ENCODE assay signal across 20 mouse cellular contexts in the genomic region with DNA sequence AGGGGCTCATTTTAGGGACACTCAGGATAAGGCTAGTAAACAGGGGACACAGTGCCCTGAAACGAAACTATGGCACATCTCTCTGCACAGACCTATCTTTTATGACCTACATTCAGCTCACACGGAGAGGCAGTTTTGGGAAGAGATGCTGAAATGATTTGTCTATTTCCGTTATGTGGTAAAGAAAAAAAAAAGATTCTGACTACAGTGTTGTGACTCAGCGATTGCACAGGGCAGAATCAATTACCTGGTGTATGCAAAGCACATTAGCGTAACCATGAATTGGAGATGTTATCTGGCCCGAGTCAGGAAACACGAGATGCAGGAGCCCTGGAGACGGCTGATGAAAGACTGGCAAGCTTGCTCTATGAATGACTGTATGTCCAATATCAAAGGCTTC. TPM values are rescaled to one million over a fixed set of nuclear protein-coding genes. Genes with fewer than 3 reads are reported as not detected.
DNase-seq lines count a peak whose midpoint lies in the region; ATAC-seq and TF ChIP-seq lines count a peak whose summit lies in the region.
"Had no signal": no experiment of that assay in that cellular context is flagged by ENCODE, and none has a peak within 500 bp of the region (broad histone marks: within the 10 kb centered on the region; RNA-seq: fewer than 3 reads in every experiment).

No protein-coding gene starts in this region.

- 0 out of 2 replicates have a peak, but pooled peaks cover 4% of the 10 kb centered on the region for H3K36me3 ChIP-seq in kidney, postnatal 0 days (ENCODE audit: insufficient read depth, low read length)
- no peaks in the 10 kb centered on the region; the same call in 1 of the 2 replicates for H3K36me3 ChIP-seq in kidney, adult 2 months (ENCODE audit: control insufficient read depth, insufficient read depth, low read length)
- no peaks in the 10 kb centered on the region for H3K36me3 ChIP-seq in ES-E14 (ENCODE audit: control insufficient read depth, insufficient read depth, low read length, poor library complexity, severe bottlenecking)
- H3K36me3 ChIP-seq in embryonic facial prominence, embryonic 10.5 days (replicated peaks) = peaks cover 22% of the 10 kb centered on the region
- H3K36me3 ChIP-seq: liver, embryonic 15.5 days had no signal

- in situ Hi-C loops in ES-E14 (cut with MboI; ENCODE audit: low sequenced_read_pairs in 2 of 2, unreplicated experiment in 2 of 2) = no loop called here

- H3K27ac ChIP-seq in kidney, postnatal 0 days = no peak overlapping the region
- no peak overlapping the region for H3K27ac ChIP-seq in kidney, adult 2 months (ENCODE audit: insufficient read depth, low read depth, low read length)
- no peak overlapping the region for H3K27ac ChIP-seq in ES-E14 (ENCODE audit: insufficient read depth, low read depth, low read length, poor library complexity, severe bottlenecking)
- no peak overlapping the region for H3K27ac ChIP-seq in embryonic facial prominence, embryonic 10.5 days (replicated peaks)
- H3K27ac ChIP-seq: forebrain, embryonic 10.5 days; heart, embryonic 13.5 days; kidney, embryonic 15.5 days; limb, embryonic 13.5 days; liver, embryonic 15.5 days; midbrain, embryonic 12.5 days had no signal

- no peaks in the 10 kb centered on the region for H3K27me3 ChIP-seq in kidney, postnatal 0 days (ENCODE audit: insufficient read depth, low read length)
- no peaks in the 10 kb centered on the region for H3K27me3 ChIP-seq in kidney, adult 2 months (replicated peaks; ENCODE audit: control insufficient read depth, insufficient read depth, low read length)
- no peaks in the 10 kb centered on the region for H3K27me3 ChIP-seq in embryonic facial prominence, embryonic 10.5 days (replicated peaks; ENCODE audit: low read depth, poor library complexity, severe bottlenecking)
- H3K27me3 ChIP-seq: heart, embryonic 13.5 days; kidney, embryonic 15.5 days; limb, embryonic 13.5 days; liver, embryonic 15.5 days; midbrain, embryonic 12.5 days had no signal

- no peaks in the 10 kb centered on the region for H3K4me1 ChIP-seq in kidney, postnatal 0 days (replicated peaks; ENCODE audit: insufficient read depth, low read length)
- no peaks in the 10 kb centered on the region for H3K4me1 ChIP-seq in kidney, adult 2 months (ENCODE audit: control insufficient read depth, insufficient read depth, low read length)
- H3K4me1 ChIP-seq in ES-E14 (ENCODE audit: control insufficient read depth in 2 of 2, insufficient read depth in 2 of 2, low read length in 2 of 2, poor library complexity in 1 of 2) = peaks cover 6 to 14% of the 10 kb centered on the region in 2 experiments; a peak in 3 of 4 replicates
- peaks cover 5% of the 10 kb centered on the region; the same call in 1 of the 2 replicates for H3K4me1 ChIP-seq in embryonic facial prominence, embryonic 10.5 days
- H3K4me1 ChIP-seq: forebrain, embryonic 10.5 days; heart, embryonic 13.5 days; kidney, embryonic 15.5 days; limb, embryonic 13.5 days; liver, embryonic 15.5 days; midbrain, embryonic 12.5 days had no signal

- no peak overlapping the region for H3K4me3 ChIP-seq in kidney, postnatal 0 days (replicated peaks; ENCODE audit: low read depth, low read length)
- H3K4me3 ChIP-seq in kidney, adult 2 months (ENCODE audit: insufficient read depth, low read depth, low read length) = no peak overlapping the region
- no peak overlapping the region for H3K4me3 ChIP-seq in ES-E14 (ENCODE audit: insufficient read depth in 1 of 2, low read depth in 1 of 2, low read length in 2 of 2, poor library complexity in 1 of 2, severe bottlenecking in 1 of 2)
- H3K4me3 ChIP-seq in embryonic facial prominence, embryonic 10.5 days = no peak overlapping the region
- H3K4me3 ChIP-seq: forebrain, embryonic 10.5 days; heart, embryonic 13.5 days; kidney, embryonic 15.5 days; limb, embryonic 13.5 days; liver, embryonic 15.5 days; midbrain, embryonic 12.5 days had no signal

- peak; percentile 1 for DNase-seq in kidney, postnatal 0 days (ENCODE audit: low spot score)
- no peak for DNase-seq in kidney, adult 2 months
- no peak for DNase-seq in ES-E14 (ENCODE audit: low read depth, low spot score)
- DNase-seq in embryonic facial prominence, embryonic 10.5 days (ENCODE audit: low spot score) = peak; percentile 17
- DNase-seq in adrenal gland, postnatal 10 days = no peak
- DNase-seq in layer of hippocampus, adult 11-12 months (ENCODE audit: low spot score) = no peak
- DNase-seq: cerebellum, adult 2 months; gastrocnemius, postnatal 36 days; heart, postnatal 4 days; lung, postnatal 10 days; right cerebral cortex, postnatal 4 days had no signal

- H3K9me3 ChIP-seq in kidney, postnatal 0 days (replicated peaks; ENCODE audit: low read length) = no peaks in the 10 kb centered on the region
- no peaks in the 10 kb centered on the region for H3K9me3 ChIP-seq in ES-E14 (ENCODE audit: control insufficient read depth, insufficient read depth, low read depth, low read length)
- H3K9me3 ChIP-seq in embryonic facial prominence, embryonic 10.5 days = no peaks in the 10 kb centered on the region
- H3K9me3 ChIP-seq: forebrain, embryonic 10.5 days; heart, embryonic 13.5 days; kidney, embryonic 15.5 days; limb, embryonic 13.5 days; liver, embryonic 15.5 days; midbrain, embryonic 12.5 days had no signal

- no peak for ATAC-seq in kidney, postnatal 0 days (replicated peaks; ENCODE audit: low FRiP score, low read depth)
- peak; percentile 72 for ATAC-seq in megakaryocyte progenitor cell, adult 5-6 weeks (replicated peaks; ENCODE audit: poor library complexity)
- no peak for ATAC-seq in erythroid progenitor cell, adult 5-6 weeks (replicated peaks; ENCODE audit: low FRiP score, poor library complexity, severe bottlenecking)

- 54% methylated on average over 8 of the region's 8 CpGs for WGBS in kidney, postnatal 0 days
- WGBS in kidney, adult 2 months = 53% methylated on average over 8 of the region's 8 CpGs
- 73% methylated on average over 8 of the region's 8 CpGs for WGBS in embryonic facial prominence, embryonic 10.5 days

- TF ChIP-seq CTCF in kidney, postnatal 0 days (IDR thresholded peaks at IDR 0.05; ENCODE audit: low read depth) = no peak
- TF ChIP-seq CTCF in kidney, adult 2 months (conservative IDR thresholded peaks at IDR 0.05; ENCODE audit: insufficient read depth, insufficient read length, low read depth, low read length) = no peak

- H3K4me2 ChIP-seq in kidney, postnatal 0 days (ENCODE audit: low read length) = no peak overlapping the region
- H3K4me2 ChIP-seq: heart, embryonic 13.5 days; kidney, embryonic 15.5 days; limb, embryonic 13.5 days; liver, embryonic 15.5 days; midbrain, embryonic 12.5 days had no signal

- TF ChIP-seq POLR2A in kidney, adult 2 months (IDR thresholded peaks at IDR 0.05; ENCODE audit: low read depth, low read length) = no peak

- H3K9ac ChIP-seq in kidney, postnatal 0 days (ENCODE audit: low read depth, low read length) = no peak overlapping the region
- H3K9ac ChIP-seq in ES-E14 (ENCODE audit: insufficient read depth, low read depth, low read length, poor library complexity, severe bottlenecking) = no peak overlapping the region
- H3K9ac ChIP-seq: heart, embryonic 13.5 days; kidney, embryonic 15.5 days; limb, embryonic 13.5 days; liver, embryonic 15.5 days; midbrain, embryonic 12.5 days had no signal

TF ChIP-seq in ES-E14, 5 proteins besides CTCF, POLR2A, EP300 and RAD21:
- TF ChIP-seq MAFK (IDR thresholded peaks at IDR 0.05; ENCODE audit: insufficient read depth, low read depth, low read length) = 0 out of 2 replicates have a peak, but pooled peaks have one; percentile 28
- TF ChIP-seq HCFC1 (IDR thresholded peaks at IDR 0.05; ENCODE audit: borderline replicate concordance, insufficient read depth, low read length) = no peak
- no peak for TF ChIP-seq CHD2 (IDR thresholded peaks at IDR 0.05; ENCODE audit: low read depth, low read length)
- TF ChIP-seq ZC3H11A (IDR thresholded peaks at IDR 0.05; ENCODE audit: borderline replicate concordance, low read depth, low read length) = no peak
- no peak for TF ChIP-seq ZNF384 (IDR thresholded peaks at IDR 0.05; ENCODE audit: low read depth, low read length)

RNA-seq across cellular contexts. Expression of a gene that starts 30.8 kb away (rescaled TPM):
- 16.1 and 19.4 TPM in 2 replicates for polyA plus RNA-seq in kidney, postnatal 0 days (2015; fragmentation: Nextera tagmentation; extraction: Ambion mirVana)
- 3.3 TPM in 2 replicates for polyA plus RNA-seq in kidney, adult 2 months (2012; rRNA removed)
- total RNA-seq in ES-E14 (2012; rRNA removed) = 15.5 and 16.2 TPM in 2 replicates
- 56.7 and 58.0 TPM in 2 replicates for polyA plus RNA-seq in embryonic facial prominence, embryonic 10.5 days (2016; fragmentation: Nextera tagmentation; extraction: Ambion mirVana)
- 10.2 and 13.4 TPM in 2 replicates for total RNA-seq in megakaryocyte progenitor cell, adult 5-6 weeks (2015)
- total RNA-seq in megakaryocyte progenitor cell, adult 5-6 weeks (2017) = 35.6 and 35.9 TPM in 2 replicates
- 10 to 100 TPM; 15.5 to 17.8 TPM for total RNA-seq in adrenal gland, postnatal 10 days (2021)
- total RNA-seq in erythroid progenitor cell, adult 5-6 weeks (2015; ENCODE audit: low replicate concordance) = 8.0 and 12.3 TPM in 2 replicates
- 30.4 and 41.5 TPM in 2 replicates for total RNA-seq in erythroid progenitor cell, adult 5-6 weeks (2017; ENCODE audit: low replicate concordance)

RNA-seq across cellular contexts. Expression of a gene that starts 32.3 kb away (rescaled TPM):
- not detected in 2 replicates for polyA plus RNA-seq in kidney, postnatal 0 days (2015; fragmentation: Nextera tagmentation; extraction: Ambion mirVana)
- polyA plus RNA-seq in kidney, adult 2 months (2012; rRNA removed) = not detected in 2 replicates
- total RNA-seq in ES-E14 (2012; rRNA removed) = not detected in 2 replicates
- polyA plus RNA-seq in embryonic facial prominence, embryonic 10.5 days (2016; fragmentation: Nextera tagmentation; extraction: Ambion mirVana) = not detected in 2 replicates
- total RNA-seq in megakaryocyte progenitor cell, adult 5-6 weeks (2015) = not detected in 2 replicates
- not detected in 2 replicates for total RNA-seq in megakaryocyte progenitor cell, adult 5-6 weeks (2017)
- not detected for total RNA-seq in adrenal gland, postnatal 10 days (2021)
- total RNA-seq in erythroid progenitor cell, adult 5-6 weeks (2015; ENCODE audit: low replicate concordance) = not detected in 2 replicates
- not detected in 2 replicates for total RNA-seq in erythroid progenitor cell, adult 5-6 weeks (2017; ENCODE audit: low replicate concordance)
- total RNA-seq: gastrocnemius, postnatal 36 days; heart, postnatal 4 days had no signal
- polyA plus RNA-seq: heart, embryonic 13.5 days; kidney, embryonic 15.5 days; limb, embryonic 13.5 days; liver, embryonic 15.5 days; neural tube, embryonic 11.5 days had no signal

Comparison
In these comparisons a context has a peak if more than half of its experiments do, and no peak if none do; other contexts are left out.
1. DNase-seq: peak in kidney, postnatal 0 days (single experiment) and embryonic facial prominence, embryonic 10.5 days (single experiment); none in kidney, adult 2 months (single experiment), ES-E14 (single experiment), adrenal gland, postnatal 10 days (single experiment) and layer of hippocampus, adult 11-12 months (single experiment).